Mouse (Mus musculus) kidney, adult 10 weeks (tissue): ENCODE data around the gene Rcor3. TPM values are rescaled to one million over a fixed set of nuclear protein-coding genes. Genes with fewer than 3 reads are reported as not detected.

Experiments
- polyA plus RNA-seq: library from polyadenylated mRNA; stranded (reverse); fragments of 350-450 nt; fragmentation: Illumina TruSeq; extraction: RNeasy Lipid Tissue Mini Kit (QIAGEN cat#74804); gene quantifications from one replicate; pipeline ENCODE4 v1.2.3, GENCODE M21; 2014; ENCODE audit warnings: low read depth, low replicate concordance

Rcor3 gene
- 27.3 TPM for polyA plus RNA-seq

GRCm38 (mm10) chr1:192137926-192138910 is at the start of gene Rcor3:
Gene Rcor3 (minus strand): TSS chr1:192138062.

GRCm38 (mm10) chr1:192091806-192092772 is 45.8 kb downstream of the Rcor3 start, which contains the start of gene Traf5:
Gene Traf5 (minus strand): TSS chr1:192092559.

Other genes with a start within 250 kb of the Rcor3 start
- gene Slc30a1, start 231.3 kb downstream of the Rcor3 start, polyA plus RNA-seq: 48.6 TPM
- gene Rd3, start 160.7 kb downstream of the Rcor3 start, polyA plus RNA-seq: not detected
- 3.8 TPM for gene Traf5, start 45.5 kb downstream of the Rcor3 start, polyA plus RNA-seq
- 0.65 TPM for gene Kcnh1, start 52.7 kb upstream of the Rcor3 start, polyA plus RNA-seq